Mouse (Mus musculus) cerebellum, adult 2 months (tissue): ENCODE data around the gene Actl7a.

Source experiments
- CTCF ChIP-seq: fragments of 200-500 bp; IDR thresholded peaks from 2 replicates; pipeline ENCODE4 v1.5.1; 2011; ENCODE audit warnings: low read depth, mild to moderate bottlenecking, control low read depth, low read length, moderate library complexity, borderline replicate concordance; ENCODE audit not compliant: insufficient read depth
- POLR2A ChIP-seq: fragments of 200-500 bp; IDR thresholded peaks from 2 replicates; pipeline ENCODE4 v1.6.1; 2011; ENCODE audit warnings: low read length, control low read depth, borderline replicate concordance; ENCODE audit not compliant: insufficient read depth

DNA sequence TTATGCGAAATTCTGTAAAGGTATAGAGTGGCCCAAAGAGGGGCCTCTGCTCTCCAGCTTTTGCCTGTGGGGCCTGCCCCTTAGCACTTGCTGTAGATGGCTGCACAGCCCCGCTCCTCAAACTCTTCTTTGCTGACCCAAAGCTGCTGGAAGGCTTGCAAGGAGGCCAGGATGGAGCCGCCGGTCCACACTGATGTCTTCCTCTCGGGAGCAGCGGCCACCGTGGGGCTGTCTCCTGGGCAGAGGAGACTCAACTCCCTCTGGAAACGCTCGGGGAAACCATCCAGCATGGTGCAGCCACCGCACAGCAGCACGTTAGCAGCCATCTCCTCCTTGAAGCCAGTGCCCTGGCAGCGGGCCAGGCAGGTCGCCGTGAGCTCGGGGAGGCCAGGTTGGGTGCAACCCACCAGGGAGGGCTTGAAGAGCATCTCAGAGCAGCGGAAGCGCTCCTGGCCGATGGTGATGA lies 3.2 kb upstream of the Actl7a start, which contains the start of gene Gm26657:
- TF ChIP-seq CTCF (no peak), POLR2A (no peak)
